Mouse (Mus musculus) limb, embryonic 14.5 days (tissue): ENCODE measurements at regions not wholly inside any gene's neighbourhood (a gene's known extent, or its start where the extent isn't known, plus 50 kb on each side); places are given as distances from the start of the nearest gene placed in this dataset.

Source experiments
- ATAC-seq: fragments of 200-750 bp; cut with Nextera tagmentation; 2 replicates; pipeline ENCODE4 v1.8.0; 2017; ENCODE audit warnings: low read depth, moderate number of reproducible peaks, moderate TSS enrichment; ENCODE audit not compliant: low FRiP score
- DNase-seq: peaks from one replicate; pipeline ENCODE4 v3.0.0-alpha.2; 2015; ENCODE audit warnings: low spot score
- H3K27ac ChIP-seq: fragments of 300-500 bp; sonication (generic); replicated peaks from 2 replicates; pipeline ENCODE4 v1.5.1; 2014; ENCODE audit warnings: low read depth, mild to moderate bottlenecking, low read length, moderate library complexity, mixed read lengths
- H3K27me3 ChIP-seq: fragments of 300-500 bp; sonication (generic); 2 replicates; pipeline ENCODE4 v1.6.1; 2014; ENCODE audit warnings: low read length, mixed read lengths; ENCODE audit not compliant: control insufficient read depth, insufficient read depth
- H3K36me3 ChIP-seq: fragments of 300-500 bp; sonication (generic); 2 replicates; pipeline ENCODE4 v1.6.1; 2014; ENCODE audit warnings: mild to moderate bottlenecking, low read length, moderate library complexity, mixed read lengths; ENCODE audit not compliant: control insufficient read depth, insufficient read depth
- H3K4me1 ChIP-seq: fragments of 300-500 bp; sonication (generic); 2 replicates; pipeline ENCODE4 v1.6.1; 2014; ENCODE audit warnings: antibody characterized with exemption, low read length, mixed read lengths; ENCODE audit not compliant: control insufficient read depth, insufficient read depth
- H3K4me2 ChIP-seq: fragments of 300-500 bp; sonication (generic); replicated peaks from 2 replicates; pipeline ENCODE4 v1.6.1; 2014; ENCODE audit warnings: low read depth, mild to moderate bottlenecking, low read length, moderate library complexity; ENCODE audit not compliant: severe bottlenecking
- H3K4me3 ChIP-seq: fragments of 300-500 bp; sonication (generic); replicated peaks from 2 replicates; pipeline ENCODE4 v1.5.1; 2014; ENCODE audit warnings: low read length
- H3K9ac ChIP-seq: fragments of 300-500 bp; sonication (generic); 2 replicates; pipeline ENCODE4 v1.6.1; 2014; ENCODE audit warnings: mild to moderate bottlenecking, low read depth, low read length, moderate library complexity; ENCODE audit not compliant: severe bottlenecking
- H3K9me3 ChIP-seq: fragments of 300-500 bp; sonication (generic); 2 replicates; pipeline ENCODE4 v1.6.1; 2016; ENCODE audit warnings: low read length; ENCODE audit not compliant: control insufficient read depth
- POLR2A ChIP-seq: fragments of 200-500 bp; IDR thresholded peaks from 2 replicates; pipeline ENCODE4 v1.8.0; 2012; ENCODE audit warnings: inconsistent platforms, mild to moderate bottlenecking, moderate library complexity, borderline replicate concordance; ENCODE audit not compliant: insufficient read depth, insufficient read length; ENCODE audit errors: extremely low read depth
- WGBS: fragments of 180-500 bp; shearing (Covaris S2); extraction: QIAGEN DNeasy Blood & Tissue Kit; methylation state at CpG from one replicate; pipeline ENCODE4 v1.1.7; 2014; 5-methylcytosine and 5-hydroxymethylcytosine counted together

- DNase-seq (no peak), ATAC-seq (no peak)
- Histone ChIP-seq H3K4me1 (no peaks in the 10 kb centered on the region), H3K4me2 (no peak overlapping the region), H3K27me3 (no peaks in the 10 kb centered on the region), H3K4me3 (no peak overlapping the region), H3K9me3 (no peaks in the 10 kb centered on the region), H3K9ac (no peak overlapping the region), H3K36me3 (no peaks in the 10 kb centered on the region), H3K27ac (no peak overlapping the region)
- no peak for TF ChIP-seq POLR2A
- 87% methylated on average over 7 of the region's 7 CpGs for WGBS
Measured at GRCm38 (mm10) chr10:70767461-70767860, 111.7 kb upstream of the Phyhipl start.

GRCm38 (mm10) chr10:70766869-70767268 lies 111.1 kb upstream of the Phyhipl start:
- Histone ChIP-seq H3K27ac (no peak overlapping the region), H3K9ac (no peak overlapping the region), H3K27me3 (no peaks in the 10 kb centered on the region), H3K4me1 (no peaks in the 10 kb centered on the region), H3K4me2 (no peak overlapping the region), H3K4me3 (no peak overlapping the region), H3K36me3 (no peaks in the 10 kb centered on the region), H3K9me3 (no peaks in the 10 kb centered on the region)
- DNase-seq (no peak), ATAC-seq (no peak)
- 72% methylated on average over 1 of the region's 1 CpGs for WGBS
- TF ChIP-seq POLR2A: no peak

GRCm38 (mm10) chr10:70766450-70766849 lies 110.7 kb upstream of the Phyhipl start:
- WGBS: 77% methylated on average over 8 of the region's 8 CpGs
- no peaks in the 10 kb centered on the region for H3K36me3 ChIP-seq
- ATAC-seq (no peak), DNase-seq (no peak)
- no peak overlapping the region for H3K9ac ChIP-seq
- no peak for TF ChIP-seq POLR2A
- H3K4me1 ChIP-seq: no peaks in the 10 kb centered on the region
- no peaks in the 10 kb centered on the region for H3K27me3 ChIP-seq
- no peak overlapping the region for H3K4me2 ChIP-seq
- no peak overlapping the region for H3K27ac ChIP-seq
- no peaks in the 10 kb centered on the region for H3K9me3 ChIP-seq
- no peak overlapping the region for H3K4me3 ChIP-seq

GRCm38 (mm10) chr10:70763206-70763605 lies 107.4 kb upstream of the Phyhipl start:
- no peak for TF ChIP-seq POLR2A
- no peak overlapping the region for H3K4me2 ChIP-seq
- no peak overlapping the region for H3K27ac ChIP-seq
- 60% methylated on average over 7 of the region's 7 CpGs for WGBS
- ATAC-seq: no peak; the same call in 1 of the 2 replicates
- no peaks in the 10 kb centered on the region for H3K4me1 ChIP-seq
- no peak overlapping the region for H3K4me3 ChIP-seq
- no peak for DNase-seq
- no peaks in the 10 kb centered on the region for H3K36me3 ChIP-seq
- no peaks in the 10 kb centered on the region for H3K27me3 ChIP-seq
- H3K9ac ChIP-seq: no peak overlapping the region
- no peaks in the 10 kb centered on the region for H3K9me3 ChIP-seq

GRCm38 (mm10) chr10:70759686-70760085 lies 103.9 kb upstream of the Phyhipl start:
- Histone ChIP-seq H3K36me3 (no peaks in the 10 kb centered on the region), H3K4me2 (no peak overlapping the region), H3K4me3 (no peak overlapping the region), H3K27ac (no peak overlapping the region), H3K9ac (no peak overlapping the region), H3K9me3 (no peaks in the 10 kb centered on the region), H3K27me3 (no peaks in the 10 kb centered on the region), H3K4me1 (no peaks in the 10 kb centered on the region)
- 77% methylated on average over 7 of the region's 7 CpGs for WGBS
- DNase-seq (no peak), ATAC-seq (no peak)
- no peak for TF ChIP-seq POLR2A

GRCm38 (mm10) chr10:70751771-70752170 lies 96.0 kb upstream of the Phyhipl start:
- Histone ChIP-seq H3K4me2 (no peak overlapping the region), H3K9me3 (no peaks in the 10 kb centered on the region), H3K9ac (no peak overlapping the region), H3K27ac (no peak overlapping the region), H3K27me3 (no peaks in the 10 kb centered on the region), H3K4me1 (no peaks in the 10 kb centered on the region), H3K4me3 (no peak overlapping the region), H3K36me3 (no peaks in the 10 kb centered on the region)
- ATAC-seq (no peak), DNase-seq (no peak)
- no peak for TF ChIP-seq POLR2A
- 51% methylated on average over 8 of the region's 8 CpGs for WGBS
